Mouse (Mus musculus): ENCODE results near the gene Olfr1436.
"Not testable (repeated sequence)": the region's sequence is repeated elsewhere in the genome, so short reads cannot be mapped to it uniquely, and the experiment has no call there.

Olfr1436 gene

DNA sequence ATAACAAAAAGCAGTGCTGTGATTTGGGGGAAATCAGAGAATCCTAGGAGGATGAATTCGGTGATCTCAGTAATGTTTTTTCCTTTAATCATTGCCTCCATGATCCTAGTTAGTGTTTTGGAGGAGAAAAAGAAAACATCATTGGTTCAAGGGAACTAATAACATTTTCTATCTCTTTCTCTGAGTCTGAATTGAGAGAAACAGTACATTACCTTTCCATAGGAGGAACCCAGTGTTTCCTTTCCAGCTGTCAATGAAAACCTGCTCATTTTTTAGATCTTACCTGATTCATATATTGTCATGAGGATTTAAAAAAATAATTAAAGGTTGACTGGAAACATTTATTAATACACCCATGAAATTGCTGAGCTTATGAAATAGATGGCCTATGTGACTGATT lies at the start of gene Olfr1436:
Olfr1436 (minus strand) TSS at position 101 of the 400 bp plus-strand sequence.
- not testable (repeated sequence) for DNase-seq

DNA sequence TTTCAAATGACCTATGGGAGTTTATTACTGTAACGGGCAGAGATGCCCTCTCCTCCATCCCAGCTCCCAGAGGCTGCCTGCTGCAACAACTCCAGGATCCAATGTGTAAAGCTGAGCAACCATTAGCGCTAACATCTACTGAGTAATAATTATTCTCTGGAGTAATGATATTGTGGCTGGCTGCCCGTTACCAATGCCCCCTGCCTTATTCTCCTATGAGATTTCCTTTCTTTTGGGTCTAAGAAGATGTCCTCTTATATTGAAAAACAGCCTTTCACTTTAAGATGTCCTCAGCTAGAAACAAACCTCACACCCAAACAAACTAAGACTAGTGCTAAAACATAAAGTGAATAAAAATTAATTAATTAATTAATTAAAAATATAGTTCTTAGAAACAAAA lies 36.9 kb upstream of the Olfr1436 start, which contains the start of gene Olfr1438-ps1:
Olfr1438-ps1 (minus strand) TSS at position 101 of the 400 bp plus-strand sequence.
- no peak for DNase-seq

DNA sequence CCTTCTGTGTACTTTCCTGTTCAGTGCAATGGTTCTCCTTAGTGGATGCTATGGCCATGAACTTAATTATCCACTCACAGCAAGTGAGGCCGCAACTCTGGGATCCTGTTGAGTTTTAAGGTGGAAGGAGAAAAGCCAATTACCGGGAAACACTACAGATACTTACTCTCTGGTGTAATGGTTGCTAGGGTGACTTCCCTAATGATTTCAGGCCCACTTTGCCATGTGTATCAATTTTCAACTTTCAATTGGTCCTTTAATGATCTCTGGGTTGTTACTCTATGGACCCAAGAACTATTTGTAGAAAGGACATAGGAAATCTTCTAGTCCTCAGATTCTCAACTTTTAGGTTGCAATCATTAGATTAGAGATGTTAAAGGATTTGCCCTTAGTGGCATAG lies 26.1 kb upstream of the Olfr1436 start, which contains the start of gene Olfr1437:
Olfr1437 (minus strand) TSS at position 101 of the 400 bp plus-strand sequence.
- DNase-seq, result no peak

DNA sequence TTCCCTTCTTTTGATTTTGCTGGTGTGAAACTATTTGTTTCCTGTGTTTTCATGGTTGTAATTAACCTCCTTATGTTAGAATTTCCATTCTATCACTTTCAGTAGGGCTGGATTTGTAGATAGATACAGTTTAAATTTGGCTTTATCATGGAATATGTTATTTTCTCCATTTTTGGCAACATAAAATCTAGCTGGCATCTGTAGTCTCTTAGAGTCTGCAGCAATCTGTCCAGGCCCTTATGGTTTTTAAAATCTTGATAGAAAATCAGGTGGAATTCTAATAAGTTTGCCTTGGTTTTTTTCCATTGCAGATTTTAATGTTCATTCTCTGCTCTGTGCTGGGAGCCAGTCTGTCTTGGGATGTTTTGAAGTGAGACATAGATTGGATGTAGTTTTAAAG lies 6.0 kb downstream of the Olfr1436 start:
- DNase-seq, result no peak

DNA sequence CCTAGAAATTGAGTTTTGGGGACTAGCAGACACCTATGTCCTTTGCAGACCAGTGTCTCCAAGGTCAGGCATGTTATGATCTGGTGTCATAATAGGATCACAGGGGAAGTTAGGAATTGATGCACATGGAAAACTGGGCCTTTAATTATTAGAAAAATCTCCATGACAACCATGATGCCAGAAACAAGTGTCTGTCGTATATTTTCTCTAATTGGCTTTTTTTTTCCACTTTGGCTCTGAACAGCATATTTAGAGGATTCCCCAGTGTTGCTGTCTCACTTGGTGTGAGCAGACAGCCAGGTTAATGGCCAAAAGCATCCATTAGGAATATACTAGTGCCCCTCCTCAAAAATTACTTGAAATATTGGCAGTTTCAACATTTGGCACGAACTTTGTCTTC lies 19.4 kb downstream of the Olfr1436 start, which contains the start of gene Olfr1434:
Olfr1434 (plus strand) TSS at position 301 of the 400 bp plus-strand sequence.
- DNase-seq, result no peak

DNA sequence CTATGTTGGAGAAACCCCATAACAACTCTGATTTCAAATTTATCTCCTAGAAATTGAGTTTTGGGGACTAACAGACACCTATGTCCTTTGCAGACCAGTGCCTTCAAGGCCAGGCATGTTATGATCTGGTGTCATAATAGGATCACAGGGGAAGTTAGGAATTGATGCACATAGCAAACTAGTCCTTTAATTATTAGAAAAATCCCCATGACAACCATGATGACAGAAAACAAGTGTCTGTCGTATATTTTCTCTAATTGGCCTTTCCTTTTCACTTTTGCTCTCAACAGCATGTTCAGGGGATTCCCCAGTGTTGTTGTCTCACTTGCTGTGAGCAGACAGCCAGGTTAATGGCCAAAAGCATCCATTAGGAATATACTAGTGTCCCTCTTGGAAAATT lies 38.2 kb downstream of the Olfr1436 start, which contains the start of gene Olfr235:
Olfr235 (plus strand) TSS at position 301 of the 400 bp plus-strand sequence.
- no peak for DNase-seq

Measured in cerebellum, adult 18-20 months (tissue).